Mouse (Mus musculus): ENCODE data around the gene Mcrip1. TPM values are rescaled to one million over a fixed set of nuclear protein-coding genes. Genes with fewer than 3 reads are reported as not detected.

The Mcrip1 gene
- polyA plus RNA-seq (2021; fragmentation: Nextera tagmentation) = 231 and 232 TPM in 2 replicates
- long read RNA-seq, experiment 1, transcript Mcrip1-201 (5 exons, 1,205 nt) = major isoform, 431 of 470 reads
- long read RNA-seq, experiment 1, transcript Mcrip1-202 (4 exons, 1,256 nt) = minor isoform, 11 of 470 reads
- long read RNA-seq, experiment 1, partial matches to known transcripts = 12 of 470 reads
- long read RNA-seq, experiment 1, other reads (novel, unspliced or antisense) = 16 of 470 reads
- long read RNA-seq, experiment 2, transcript Mcrip1-201 (5 exons, 1,205 nt) = major isoform, 228 of 285 reads
- long read RNA-seq, experiment 2, partial matches to known transcripts = 52 of 285 reads
- long read RNA-seq, experiment 2, other reads (novel, unspliced or antisense) = 5 of 285 reads

GRCm38 (mm10) chr11:120549168-120549945 lies at the start of gene Mcrip1:
Gene Mcrip1 (minus strand): TSS chr11:120549727.

DNA sequence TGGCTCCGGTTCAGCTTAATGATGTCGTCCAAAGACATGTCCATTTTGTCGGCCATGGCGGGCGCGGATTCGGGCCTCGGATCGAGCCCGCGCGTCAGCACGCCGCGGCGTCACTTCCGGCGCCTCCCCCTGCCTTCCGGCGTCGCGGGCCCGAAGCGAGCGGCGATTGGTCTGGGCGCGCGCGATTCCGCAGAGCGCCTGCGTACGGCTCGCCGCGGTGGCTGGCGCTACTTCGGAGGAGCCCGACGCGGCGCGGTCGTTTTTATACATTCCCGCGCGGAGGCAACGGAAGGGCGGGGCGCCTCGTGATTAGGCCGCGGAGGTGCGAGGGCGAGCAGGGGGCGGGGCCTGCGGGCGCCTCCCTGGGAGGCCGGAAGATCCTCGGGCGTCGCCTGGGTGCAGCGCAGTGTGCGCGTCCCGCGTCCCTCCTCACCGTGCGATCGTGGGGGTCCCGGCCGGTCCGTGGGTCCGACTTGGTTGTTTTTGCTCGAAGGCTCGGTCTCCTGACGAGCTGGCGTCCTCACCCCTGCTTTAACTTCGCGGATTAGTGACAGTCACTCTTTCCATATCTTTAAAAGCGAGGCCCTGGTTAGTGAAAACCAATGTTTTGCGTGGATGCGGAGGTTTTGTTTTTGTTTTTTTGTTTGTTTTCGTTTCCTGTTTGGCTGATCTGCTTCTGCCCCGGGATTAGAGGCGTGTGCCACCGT lies 48.9 kb upstream of the Mcrip1 start, which contains the start of the genes Alyref and Anapc11:
Alyref (minus strand) TSS at position 83 of the 707 bp plus-strand sequence.
Anapc11 (plus strand) TSS at position 139 of the 707 bp plus-strand sequence.

GRCm38 (mm10) chr11:120581490-120582267 lies 32.2 kb upstream of the Mcrip1 start, which contains the start of gene Arhgdia:
Gene Arhgdia (minus strand): TSS chr11:120581624.

DNA sequence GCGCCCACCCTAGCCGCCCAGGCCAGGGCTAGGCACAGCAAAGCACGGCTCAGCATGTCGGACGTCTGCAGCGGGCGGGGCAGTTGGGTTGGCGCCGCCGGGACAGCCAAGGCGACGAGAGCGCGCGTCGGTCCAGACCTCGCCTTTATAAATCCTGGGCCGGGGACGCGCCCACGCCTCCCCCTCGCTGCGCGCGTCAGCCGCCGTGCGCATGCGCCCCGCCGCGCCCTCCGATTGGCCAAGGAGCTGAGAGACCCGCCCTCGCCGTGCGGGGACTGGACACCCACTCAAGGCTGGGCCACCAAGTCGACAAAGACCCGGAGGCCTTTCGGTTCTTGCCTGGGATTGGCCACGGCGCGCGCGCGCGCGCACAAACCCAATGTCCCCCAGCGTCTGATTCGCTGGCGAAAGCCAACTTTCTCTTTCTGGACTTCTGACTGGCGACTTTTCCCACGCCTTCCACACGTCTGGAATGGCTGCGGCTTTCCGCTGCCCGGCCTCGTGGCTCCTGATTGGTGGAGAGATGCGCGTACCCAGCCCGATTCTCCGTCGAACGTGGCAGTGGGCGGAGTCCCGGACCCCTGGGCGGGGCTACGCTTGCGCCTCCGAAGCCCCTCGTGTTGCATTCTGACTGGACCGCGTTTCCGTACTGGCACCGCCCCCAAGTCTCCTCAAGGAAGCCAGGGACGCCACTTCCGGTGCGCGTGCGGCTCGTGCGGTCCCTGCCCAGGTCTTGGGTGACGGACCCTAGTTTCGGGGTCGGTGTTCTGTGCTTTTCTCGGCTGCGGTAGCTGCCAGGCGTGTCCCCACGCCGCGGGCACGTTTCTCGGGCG lies 23.4 kb upstream of the Mcrip1 start, which contains the start of gene P4hb:
P4hb (minus strand) TSS at position 502 of the 833 bp plus-strand sequence.

DNA sequence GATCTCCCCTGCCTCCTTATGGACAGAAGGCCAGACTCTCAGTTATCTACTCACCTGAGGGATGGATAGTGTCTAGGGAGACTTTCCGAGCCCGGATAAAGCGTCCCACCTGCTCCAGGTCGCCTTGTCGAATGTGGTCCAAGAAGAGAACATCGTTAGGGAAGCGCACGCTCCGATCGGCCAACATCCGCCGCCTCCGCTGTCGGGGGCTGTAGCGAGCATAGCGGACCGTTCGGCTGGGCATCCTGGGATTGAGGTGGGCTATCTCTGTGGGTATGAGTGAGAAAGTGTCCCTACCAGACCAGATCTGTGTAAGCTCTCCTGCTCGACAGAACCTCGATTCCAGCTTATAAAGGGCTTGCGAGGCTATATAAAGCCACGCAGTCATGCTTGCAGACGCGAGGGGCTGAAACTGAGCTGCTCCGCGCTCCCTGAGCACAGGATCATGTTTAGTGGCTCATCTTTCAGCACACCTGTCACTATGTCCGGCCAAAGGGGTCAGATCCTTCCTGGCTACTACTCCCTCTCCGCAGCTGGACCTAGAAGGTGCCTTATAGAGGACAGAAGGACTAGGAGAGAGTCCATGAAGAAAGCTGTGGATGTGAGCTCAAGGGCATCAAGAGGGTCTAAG lies 1.4 kb upstream of the Mcrip1 start, which contains the start of gene Ppp1r27:
Ppp1r27 (minus strand) TSS at position 323 of the 631 bp plus-strand sequence.

DNA sequence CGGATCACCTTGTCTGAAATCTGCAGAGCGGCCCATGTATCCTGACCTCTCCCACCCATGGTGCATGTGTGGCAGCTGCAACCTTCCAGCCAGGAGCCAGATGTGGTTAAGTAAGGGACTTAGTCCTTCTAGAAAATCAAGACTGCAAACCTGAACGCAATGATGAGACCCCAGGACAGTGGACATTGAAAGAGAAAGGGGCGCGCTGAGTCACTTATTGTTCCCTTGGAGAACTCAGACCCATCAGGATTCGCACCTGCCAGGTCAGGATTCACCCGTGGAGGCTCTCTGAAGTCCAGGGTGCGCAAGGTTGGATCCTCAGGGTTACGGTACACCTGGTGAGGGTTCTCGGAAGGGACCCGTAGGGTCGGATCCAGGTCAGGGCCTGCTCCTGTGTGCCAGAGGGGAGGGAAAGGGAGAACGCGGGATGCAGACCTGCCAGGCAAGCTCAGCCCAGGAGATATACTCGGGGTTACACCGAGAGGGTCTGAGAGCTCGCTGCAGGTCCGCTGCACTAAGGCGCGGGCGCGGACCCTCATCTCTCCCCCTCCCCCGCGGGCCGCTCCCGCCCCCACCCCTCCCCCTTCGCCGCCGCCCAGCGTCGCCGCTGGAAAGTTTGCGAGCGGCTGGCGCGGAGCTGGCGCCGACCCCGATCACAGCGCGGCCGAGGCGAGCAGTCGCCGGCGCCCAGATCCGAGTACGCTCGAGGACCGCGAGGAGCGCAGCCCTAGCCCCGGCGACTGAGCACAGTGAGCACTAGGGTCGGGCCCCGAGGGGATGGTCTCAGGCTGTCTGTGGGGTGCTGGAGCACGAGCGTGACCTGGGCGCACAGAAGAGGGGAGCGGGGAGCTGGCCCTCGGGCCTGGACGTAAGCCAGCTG lies 19.2 kb downstream of the Mcrip1 start, which contains the start of gene Gcgr:
Gcgr (plus strand) TSS at position 615 of the 880 bp plus-strand sequence.

Other genes starting within 250 kb of the Mcrip1 start
- gene Actg1, start 201.2 kb downstream of the Mcrip1 start, polyA plus RNA-seq (2021; fragmentation: Nextera tagmentation) = 2,011 and 2,306 TPM in 2 replicates
- gene Fscn2, start 188.2 kb downstream of the Mcrip1 start, polyA plus RNA-seq (2021; fragmentation: Nextera tagmentation) = 0.72 and 1.2 TPM in 2 replicates
- gene Faap100, start 171.0 kb downstream of the Mcrip1 start, polyA plus RNA-seq (2021; fragmentation: Nextera tagmentation) = 6.8 and 7.3 TPM in 2 replicates
- gene Nploc4, start 112.0 kb downstream of the Mcrip1 start, polyA plus RNA-seq (2021; fragmentation: Nextera tagmentation) = 4.6 and 5.8 TPM in 2 replicates
- not detected in 2 replicates for gene Tspan10, start 107.1 kb downstream of the Mcrip1 start, polyA plus RNA-seq (2021; fragmentation: Nextera tagmentation)
- 0.31 and 0.44 TPM in 2 replicates for gene Pde6g, start 96.2 kb downstream of the Mcrip1 start, polyA plus RNA-seq (2021; fragmentation: Nextera tagmentation)
- 33.4 and 35.5 TPM in 2 replicates for gene Oxld1, start 91.7 kb downstream of the Mcrip1 start, polyA plus RNA-seq (2021; fragmentation: Nextera tagmentation)
- 26.0 and 30.0 TPM in 2 replicates for gene Ccdc137, start 91.6 kb downstream of the Mcrip1 start, polyA plus RNA-seq (2021; fragmentation: Nextera tagmentation)
- gene Arl16, start 82.1 kb downstream of the Mcrip1 start, polyA plus RNA-seq (2021; fragmentation: Nextera tagmentation) = 72.4 and 90.6 TPM in 2 replicates
- 113 and 125 TPM in 2 replicates for gene Mrpl12, start 65.1 kb downstream of the Mcrip1 start, polyA plus RNA-seq (2021; fragmentation: Nextera tagmentation)
- gene Slc25a10, start 57.9 kb downstream of the Mcrip1 start, polyA plus RNA-seq (2021; fragmentation: Nextera tagmentation) = 13.9 and 14.7 TPM in 2 replicates
- gene Gcgr, start 19.0 kb downstream of the Mcrip1 start, polyA plus RNA-seq (2021; fragmentation: Nextera tagmentation) = 0.05 TPM in 1 of 2 replicates, not detected in the other
- not detected in 2 replicates for gene Ppp1r27, start 1.4 kb upstream of the Mcrip1 start, polyA plus RNA-seq (2021; fragmentation: Nextera tagmentation)
- gene P4hb, start 23.5 kb upstream of the Mcrip1 start, polyA plus RNA-seq (2021; fragmentation: Nextera tagmentation) = 99.2 and 113 TPM in 2 replicates
- 186 and 291 TPM in 2 replicates for gene Arhgdia, start 31.9 kb upstream of the Mcrip1 start, polyA plus RNA-seq (2021; fragmentation: Nextera tagmentation)
- gene Alyref, start 48.6 kb upstream of the Mcrip1 start, polyA plus RNA-seq (2021; fragmentation: Nextera tagmentation) = 7.2 and 21.6 TPM in 2 replicates
- gene Anapc11, start 48.7 kb upstream of the Mcrip1 start, polyA plus RNA-seq (2021; fragmentation: Nextera tagmentation) = 76.6 and 229 TPM in 2 replicates
- 0.61 and 0.85 TPM in 2 replicates for gene Npb, start 58.8 kb upstream of the Mcrip1 start, polyA plus RNA-seq (2021; fragmentation: Nextera tagmentation)
- gene Pcyt2, start 68.2 kb upstream of the Mcrip1 start, polyA plus RNA-seq (2021; fragmentation: Nextera tagmentation) = 109 and 110 TPM in 2 replicates
- 21.5 and 24.4 TPM in 2 replicates for gene Sirt7, start 75.5 kb upstream of the Mcrip1 start, polyA plus RNA-seq (2021; fragmentation: Nextera tagmentation)
- 14.1 and 24.2 TPM in 2 replicates for gene Mafg, start 83.9 kb upstream of the Mcrip1 start, polyA plus RNA-seq (2021; fragmentation: Nextera tagmentation)
- 4.4 and 5.1 TPM in 2 replicates for gene Pycr1, start 94.0 kb upstream of the Mcrip1 start, polyA plus RNA-seq (2021; fragmentation: Nextera tagmentation)
- 7.4 and 9.6 TPM in 2 replicates for gene Myadml2, start 98.4 kb upstream of the Mcrip1 start, polyA plus RNA-seq (2021; fragmentation: Nextera tagmentation)
- gene Notum, start 111.4 kb upstream of the Mcrip1 start, polyA plus RNA-seq (2021; fragmentation: Nextera tagmentation) = 0.55 and 3.6 TPM in 2 replicates
- gene Aspscr1, start 123.2 kb upstream of the Mcrip1 start, polyA plus RNA-seq (2021; fragmentation: Nextera tagmentation) = 48.4 and 50.7 TPM in 2 replicates
- 82.4 and 87.0 TPM in 2 replicates for gene Cenpx, start 164.0 kb upstream of the Mcrip1 start, polyA plus RNA-seq (2021; fragmentation: Nextera tagmentation)
- gene Lrrc45, start 164.2 kb upstream of the Mcrip1 start, polyA plus RNA-seq (2021; fragmentation: Nextera tagmentation) = 6.3 and 8.2 TPM in 2 replicates
- gene Rac3, start 171.7 kb upstream of the Mcrip1 start, polyA plus RNA-seq (2021; fragmentation: Nextera tagmentation) = 38.2 and 40.8 TPM in 2 replicates
- 20.5 and 25.7 TPM in 2 replicates for gene Dcxr, start 177.6 kb upstream of the Mcrip1 start, polyA plus RNA-seq (2021; fragmentation: Nextera tagmentation)
- 2.0 and 2.1 TPM in 2 replicates for gene Cbr2, start 182.4 kb upstream of the Mcrip1 start, polyA plus RNA-seq (2021; fragmentation: Nextera tagmentation)
- gene Hmga1b, start 213.1 kb upstream of the Mcrip1 start, polyA plus RNA-seq (2021; fragmentation: Nextera tagmentation) = 0.18 and 1.9 TPM in 2 replicates
- 29.8 and 56.0 TPM in 2 replicates for gene Rfng, start 234.5 kb upstream of the Mcrip1 start, polyA plus RNA-seq (2021; fragmentation: Nextera tagmentation)
- 203 and 262 TPM in 2 replicates for gene Gps1, start 234.5 kb upstream of the Mcrip1 start, polyA plus RNA-seq (2021; fragmentation: Nextera tagmentation)
- 32.0 and 44.3 TPM in 2 replicates for gene Dus1l, start 246.7 kb upstream of the Mcrip1 start, polyA plus RNA-seq (2021; fragmentation: Nextera tagmentation)

Data from left cerebral cortex, adult 6 months (tissue).